Mouse (Mus musculus) myocyte (in vitro differentiated cells): Measurements from ENCODE around the gene Wdr86. TPM values are rescaled to one million over a fixed set of nuclear protein-coding genes. Genes with fewer than 3 reads are reported as not detected.

ENCODE experiments used
- H3K27me3 ChIP-seq: one replicate; pipeline ENCODE4 v1.6.1; 2011; ENCODE audit not compliant: control insufficient read depth, insufficient read depth, insufficient read length
- H3K36me3 ChIP-seq: one replicate; pipeline ENCODE4 v1.6.1; 2011; ENCODE audit not compliant: control insufficient read depth, insufficient read depth
- H3K4me2 ChIP-seq: one replicate; pipeline ENCODE4 v1.6.1; 2011; ENCODE audit warnings: low read depth, control low read depth
- H3K4me3 ChIP-seq: one replicate; pipeline ENCODE4 v1.5.1; 2011; ENCODE audit warnings: mild to moderate bottlenecking, control low read depth, moderate library complexity
- H3K79me2 ChIP-seq: one replicate; pipeline ENCODE4 v1.6.1; 2011; ENCODE audit not compliant: control insufficient read depth, insufficient read depth
- H3ac ChIP-seq: one replicate; pipeline ENCODE4 v1.6.1; 2011; ENCODE audit not compliant: control insufficient read depth, insufficient read length
- CEBPB ChIP-seq: IDR thresholded peaks from 2 replicates; pipeline ENCODE4 v1.6.1; 2011; ENCODE audit warnings: mild to moderate bottlenecking, moderate library complexity; ENCODE audit not compliant: poor library complexity, insufficient read depth, severe bottlenecking
- E2F4 ChIP-seq: IDR thresholded peaks from one replicate; pipeline ENCODE4 v1.6.1; 2011; ENCODE audit warnings: mild to moderate bottlenecking, control low read depth, moderate library complexity; ENCODE audit not compliant: insufficient read depth
- MAX ChIP-seq: IDR thresholded peaks from one replicate; pipeline ENCODE4 v1.6.1; 2011; ENCODE audit warnings: low read depth, mild to moderate bottlenecking, control low read depth
- MYOD1 ChIP-seq, 3 experiments: IDR thresholded peaks; one replicate each; pipeline ENCODE4 v1.6.1; 2011; ENCODE audit warnings: control low read depth in 2 of 3, low read depth in 2 of 3, mild to moderate bottlenecking in 2 of 3, moderate library complexity in 1 of 3; ENCODE audit not compliant: insufficient read length in 2 of 3, control insufficient read depth in 1 of 3
- MYOG ChIP-seq, 3 experiments: IDR thresholded peaks; one replicate each; pipeline ENCODE4 v1.6.1; 2011; ENCODE audit warnings: control low read depth in 2 of 3, low read depth in 2 of 3, mild to moderate bottlenecking in 2 of 3; ENCODE audit not compliant: insufficient read length in 2 of 3, control insufficient read depth in 1 of 3, insufficient read depth in 1 of 3
- POLR2A ChIP-seq: IDR thresholded peaks from one replicate; pipeline ENCODE4 v1.6.1; 2011; ENCODE audit warnings: low read depth, mild to moderate bottlenecking, control low read depth, moderate library complexity; ENCODE audit not compliant: insufficient read length
- POLR2AphosphoS2 ChIP-seq: IDR thresholded peaks from one replicate; pipeline ENCODE4 v1.6.1; 2011; ENCODE audit warnings: low read depth, control low read depth; ENCODE audit not compliant: insufficient read length
- REST ChIP-seq: IDR thresholded peaks from one replicate; pipeline ENCODE4 v1.6.1; 2011; ENCODE audit warnings: mild to moderate bottlenecking, control low read depth, moderate library complexity; ENCODE audit not compliant: insufficient read depth, insufficient read length
- SRF ChIP-seq: IDR thresholded peaks from one replicate; pipeline ENCODE4 v1.6.1; 2011; ENCODE audit warnings: low read depth; ENCODE audit not compliant: control insufficient read depth, insufficient read length
- TCF12 ChIP-seq: IDR thresholded peaks from one replicate; pipeline ENCODE4 v1.6.1; 2011; ENCODE audit warnings: mild to moderate bottlenecking, control low read depth; ENCODE audit not compliant: poor library complexity, insufficient read depth, severe bottlenecking
- TCF3 ChIP-seq: IDR thresholded peaks from one replicate; pipeline ENCODE4 v1.6.1; 2011; ENCODE audit warnings: low read depth, control low read depth; ENCODE audit not compliant: insufficient read length
- USF1 ChIP-seq: IDR thresholded peaks from one replicate; pipeline ENCODE4 v1.6.1; 2011; ENCODE audit warnings: low read depth, mild to moderate bottlenecking, control low read depth, moderate library complexity
- polyA plus RNA-seq: library from polyadenylated mRNA; unstranded; fragments of >200 nt; fragmentation: generic; extraction: Trizol; gene quantifications from one replicate; pipeline ENCODE4 v1.2.1, GENCODE M21; 2012; ENCODE audit warnings: missing spikeins

Wdr86 gene
- polyA plus RNA-seq, 1 experiment = not detected

DNA sequence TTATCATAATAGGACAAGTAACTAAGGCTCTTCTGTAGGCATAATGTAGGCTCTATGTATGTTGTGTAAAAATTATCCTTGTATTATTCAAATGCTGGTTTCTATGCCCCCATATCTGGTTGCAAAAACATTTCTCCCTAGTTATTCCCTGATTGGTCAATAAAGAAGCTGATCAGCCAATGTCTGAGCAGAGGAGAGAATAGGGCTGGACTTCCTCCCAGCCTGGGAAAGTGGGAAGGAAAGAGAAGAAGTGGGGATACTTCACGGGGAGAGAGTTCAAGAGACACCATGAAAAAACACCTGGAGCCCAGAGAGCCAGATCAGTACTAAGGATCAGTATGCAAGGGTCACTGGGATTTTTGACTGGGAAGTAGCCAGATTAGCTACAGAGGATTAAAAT lies 49.1 kb downstream of the Wdr86 start:
- no peak overlapping the region for H3K4me3 ChIP-seq

DNA sequence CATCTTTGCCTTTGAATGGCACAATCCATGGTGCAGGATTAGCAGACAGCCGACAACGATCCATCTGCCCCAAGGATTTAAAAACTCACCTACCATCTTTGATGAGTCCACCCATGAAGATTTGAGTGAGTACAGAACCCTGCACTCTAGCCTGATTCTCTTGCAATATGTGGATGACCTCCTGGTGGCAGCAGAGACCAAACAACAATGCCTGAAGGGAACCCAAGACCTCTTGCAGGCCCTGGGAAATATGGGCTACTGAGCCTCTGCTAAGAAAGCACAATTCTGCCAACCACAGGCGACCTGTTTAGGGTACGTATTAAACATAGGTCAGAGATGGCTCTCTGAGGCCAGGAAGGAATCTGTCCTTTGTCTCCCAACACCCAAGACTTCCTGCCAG lies 56.3 kb downstream of the Wdr86 start:
- no peak overlapping the region for H3K4me3 ChIP-seq
- no peaks in the 10 kb centered on the region for H3K27me3 ChIP-seq
- H3K4me2 ChIP-seq = no peak overlapping the region
- H3K36me3 ChIP-seq = no peaks in the 10 kb centered on the region
- no peak overlapping the region for H3ac ChIP-seq
- H3K79me2 ChIP-seq = no peaks in the 10 kb centered on the region
- TF ChIP-seq SRF = no peak
- no peak for TF ChIP-seq TCF12
- TF ChIP-seq CEBPB = no peak
- no peak for TF ChIP-seq MAX
- no peak for TF ChIP-seq TCF3
- TF ChIP-seq USF1 = no peak
- TF ChIP-seq MYOG (IDR thresholded peaks at IDR 0.05; ENCODE audit: control insufficient read depth in 1 of 3, insufficient read depth in 1 of 3, insufficient read length in 2 of 3, low read depth in 2 of 3) = no peak

More for the DNA sequence above, 49.1 kb downstream of the Wdr86 start:
- Histone ChIP-seq H3K79me2 (peaks cover 2% of the 10 kb centered on the region), H3K36me3 (no peaks in the 10 kb centered on the region), H3ac (no peak overlapping the region), H3K27me3 (no peaks in the 10 kb centered on the region), H3K4me2 (no peak overlapping the region)
- TF ChIP-seq MYOG (IDR thresholded peaks at IDR 0.05; ENCODE audit: control insufficient read depth in 1 of 3, insufficient read depth in 1 of 3, insufficient read length in 2 of 3, low read depth in 2 of 3) (no peak), POLR2A (no peak), TCF12 (no peak), REST (no peak), USF1 (no peak), CEBPB (no peak), MAX (no peak), TCF3 (no peak), SRF (no peak), POLR2AphosphoS2 (no peak), MYOD1 (IDR thresholded peaks at IDR 0.05; ENCODE audit: control insufficient read depth in 1 of 3, insufficient read length in 2 of 3, low read depth in 2 of 3) (no peak), E2F4 (no peak)

Other genes starting within 250 kb of the Wdr86 start
- 2.5 TPM for gene Gbx1, start 203.5 kb downstream of the Wdr86 start, polyA plus RNA-seq
- gene Asb10, start 189.7 kb downstream of the Wdr86 start, polyA plus RNA-seq = 0.77 TPM
- not detected for gene 4931409K22Rik, start 173.9 kb downstream of the Wdr86 start, polyA plus RNA-seq
- gene Abcf2, start 153.3 kb downstream of the Wdr86 start, polyA plus RNA-seq = 137 TPM
- 39.5 TPM for gene Chpf2, start 144.0 kb downstream of the Wdr86 start, polyA plus RNA-seq
- 128 TPM for gene Smarcd3, start 106.3 kb downstream of the Wdr86 start, polyA plus RNA-seq
- 28.5 TPM for gene Nub1, start 45.2 kb downstream of the Wdr86 start, polyA plus RNA-seq
- not detected for gene Crygn, start 27.3 kb upstream of the Wdr86 start, polyA plus RNA-seq
- gene Rheb, start 111.9 kb upstream of the Wdr86 start, polyA plus RNA-seq = 64.4 TPM